Mouse (Mus musculus): ENCODE measurements around the gene Mbd3. TPM values are rescaled to one million over a fixed set of nuclear protein-coding genes. Genes with fewer than 3 reads are reported as not detected.

Mbd3 gene
- total RNA-seq (2021) = 100 to 1,000 TPM; 121 to 131 TPM
- long read RNA-seq, experiment 1, transcript Mbd3-201 (7 exons, 1,662 nt) = minor isoform, 22 of 142 reads
- long read RNA-seq, experiment 1, transcript Mbd3-204 (7 exons, 1,566 nt) = major isoform, 55 of 142 reads
- long read RNA-seq, experiment 1, partial matches to known transcripts = 52 of 142 reads
- long read RNA-seq, experiment 1, other reads (novel, unspliced or antisense) = 10 of 142 reads
- long read RNA-seq, experiment 2, transcript Mbd3-204 (7 exons, 1,566 nt) = major isoform, 70 of 203 reads
- long read RNA-seq, experiment 2, transcript Mbd3-201 (7 exons, 1,662 nt) = minor isoform, 35 of 203 reads
- long read RNA-seq, experiment 2, partial matches to known transcripts = 71 of 203 reads
- long read RNA-seq, experiment 2, other reads (novel, unspliced or antisense) = 24 of 203 reads

- peak; percentile 99 to 100 for DNase-seq (ENCODE audit: low spot score in 2 of 2)
Observed at GRCm38 (mm10) chr10:80399191-80399972, at the start of gene Mbd3. TSS of gene Mbd3 (minus strand) at chr10:80399550.

GRCm38 (mm10) chr10:80445898-80446601 is 46.7 kb upstream of the Mbd3 start:
- DNase-seq (ENCODE audit: low spot score in 2 of 2) = peak; percentile 71 to 76

- DNase-seq (ENCODE audit: low spot score in 2 of 2) = no peak
Observed at GRCm38 (mm10) chr10:80445052-80445451, 45.7 kb upstream of the Mbd3 start.

GRCm38 (mm10) chr10:80444339-80445045 is 45.1 kb upstream of the Mbd3 start:
- DNase-seq (ENCODE audit: low spot score in 2 of 2) = no peak

GRCm38 (mm10) chr10:80443575-80444278 is 44.4 kb upstream of the Mbd3 start:
- no peak for DNase-seq (ENCODE audit: low spot score in 2 of 2)

GRCm38 (mm10) chr10:80442989-80443388 is 43.6 kb upstream of the Mbd3 start:
- no peak for DNase-seq (ENCODE audit: low spot score in 2 of 2)

GRCm38 (mm10) chr10:80441598-80441997 is 42.2 kb upstream of the Mbd3 start:
- DNase-seq (ENCODE audit: low spot score in 2 of 2) = no peak

- no peak for DNase-seq (ENCODE audit: low spot score in 2 of 2)
Observed at GRCm38 (mm10) chr10:80440031-80440430, 40.7 kb upstream of the Mbd3 start.

GRCm38 (mm10) chr10:80437973-80438372 is 38.6 kb upstream of the Mbd3 start:
- DNase-seq (ENCODE audit: low spot score in 2 of 2) = no peak

- DNase-seq (ENCODE audit: low spot score in 2 of 2) = no peak
Observed at GRCm38 (mm10) chr10:80436276-80436675, 36.9 kb upstream of the Mbd3 start.

GRCm38 (mm10) chr10:80435764-80436163 is 36.4 kb upstream of the Mbd3 start:
- no peak for DNase-seq (ENCODE audit: low spot score in 2 of 2)

- no peak for DNase-seq (ENCODE audit: low spot score in 2 of 2)
Observed at GRCm38 (mm10) chr10:80434823-80435222, 35.5 kb upstream of the Mbd3 start.

GRCm38 (mm10) chr10:80434233-80434592 is 34.9 kb upstream of the Mbd3 start:
- DNase-seq (ENCODE audit: low spot score in 2 of 2) = no peak

- peak; percentile 96 to 98 for DNase-seq (ENCODE audit: low spot score in 2 of 2)
Observed at GRCm38 (mm10) chr10:80433513-80434232, 34.3 kb upstream of the Mbd3 start, which contains the start of gene Tcf3. TSS of gene Tcf3 (minus strand) at chr10:80433647.

GRCm38 (mm10) chr10:80432936-80433512 is 33.7 kb upstream of the Mbd3 start:
- no peak for DNase-seq (ENCODE audit: low spot score in 2 of 2)

- no peak for DNase-seq (ENCODE audit: low spot score in 2 of 2)
Observed at GRCm38 (mm10) chr10:80432387-80432785, 33.0 kb upstream of the Mbd3 start.

- no peak for DNase-seq (ENCODE audit: low spot score in 2 of 2)
Observed at GRCm38 (mm10) chr10:80431570-80432386, 32.4 kb upstream of the Mbd3 start.

- no peak for DNase-seq (ENCODE audit: low spot score in 2 of 2)
Observed at GRCm38 (mm10) chr10:80430375-80430980, 31.1 kb upstream of the Mbd3 start.
